Mouse (Mus musculus) 3134 (cell line): ENCODE data around the gene Ccdc78.

Experiments used
- DNase-seq: peaks from one replicate; pipeline ENCODE4 v3.0.0-alpha.2; 2011; ENCODE audit warnings: low spot score; ENCODE audit not compliant: insufficient read length; ENCODE audit errors: extremely low read depth

The Ccdc78 gene

DNA sequence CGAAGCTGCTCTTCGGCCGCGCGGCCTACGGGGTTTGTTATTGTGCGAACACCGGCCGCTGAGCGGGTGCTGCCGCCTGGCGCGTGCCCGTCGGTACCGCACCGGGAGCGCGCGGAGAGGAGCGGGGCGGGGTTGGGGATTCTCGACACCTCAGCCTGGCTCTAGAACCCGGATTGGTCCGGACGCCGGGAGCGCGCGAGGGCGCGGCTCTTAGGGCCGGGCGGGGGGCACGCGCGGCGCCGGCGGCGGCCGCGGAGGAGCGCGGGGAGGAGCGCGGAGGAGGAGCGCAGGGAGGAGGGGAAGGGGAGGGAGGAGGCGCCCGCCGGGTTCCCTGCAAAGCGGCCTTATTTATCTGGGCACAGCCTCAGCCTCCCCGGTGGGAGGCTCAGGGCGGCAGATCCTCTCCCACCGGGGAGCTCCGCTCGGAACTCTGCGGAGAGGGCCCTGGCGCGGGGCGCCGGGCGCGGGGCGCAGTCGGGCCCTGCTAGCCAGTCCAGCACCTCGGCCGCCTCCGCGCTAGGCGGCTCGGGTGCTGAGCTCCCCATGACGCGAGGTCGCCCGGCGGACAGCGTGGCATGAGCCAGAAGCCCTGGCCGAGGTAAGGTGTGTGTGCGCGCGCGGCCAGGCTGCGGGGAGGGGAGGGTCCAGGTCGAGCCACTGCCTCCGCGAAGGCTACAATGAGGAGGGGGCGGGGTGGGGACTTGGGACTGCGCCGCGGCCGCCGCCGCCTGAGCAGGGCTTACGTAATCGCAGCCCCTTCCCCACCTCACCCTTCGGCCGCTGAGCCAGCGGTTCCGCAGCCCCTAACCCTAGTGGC is 22.6 kb downstream of the Ccdc78 start, which contains the start of gene Fbxl16:
Gene Fbxl16 (plus strand): TSS at position 297 of the 817 bp plus-strand sequence.
- no peak for DNase-seq

DNA sequence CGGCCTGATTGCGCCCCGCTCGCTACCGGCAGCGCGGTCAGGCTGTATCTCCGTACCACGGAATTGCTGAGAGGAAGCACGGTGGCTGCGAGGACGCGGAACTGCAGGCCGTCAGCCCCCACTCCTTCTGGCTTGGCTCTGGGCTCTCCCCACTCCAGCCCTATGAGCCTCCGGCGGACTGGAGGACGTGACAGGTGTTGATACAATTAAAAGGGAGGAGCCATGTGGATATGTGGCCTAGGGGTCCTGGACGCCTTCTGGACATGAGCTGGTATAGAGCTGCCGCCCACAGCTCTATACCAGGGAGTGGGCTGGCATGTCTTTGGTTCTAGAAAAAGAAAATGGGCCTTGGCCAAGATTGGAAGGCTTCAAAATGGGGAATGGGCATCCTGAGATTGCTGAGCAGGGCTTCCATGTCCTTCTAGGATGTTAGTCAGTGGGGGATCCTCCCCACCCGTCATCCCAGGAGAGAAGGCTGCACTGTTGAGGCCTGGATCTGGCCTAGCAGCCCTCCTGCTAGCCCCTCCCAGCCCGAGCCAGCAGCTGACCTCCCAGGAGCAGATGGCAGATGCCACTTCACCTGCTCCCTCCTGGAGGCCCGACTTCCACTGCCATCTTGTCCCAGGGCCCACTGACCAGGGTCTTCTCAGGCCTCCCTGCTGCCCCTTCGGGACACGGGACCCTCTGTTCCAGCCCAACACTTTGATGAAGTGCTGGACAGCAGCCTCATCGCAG is 23.4 kb downstream of the Ccdc78 start:
- no peak for DNase-seq

DNA sequence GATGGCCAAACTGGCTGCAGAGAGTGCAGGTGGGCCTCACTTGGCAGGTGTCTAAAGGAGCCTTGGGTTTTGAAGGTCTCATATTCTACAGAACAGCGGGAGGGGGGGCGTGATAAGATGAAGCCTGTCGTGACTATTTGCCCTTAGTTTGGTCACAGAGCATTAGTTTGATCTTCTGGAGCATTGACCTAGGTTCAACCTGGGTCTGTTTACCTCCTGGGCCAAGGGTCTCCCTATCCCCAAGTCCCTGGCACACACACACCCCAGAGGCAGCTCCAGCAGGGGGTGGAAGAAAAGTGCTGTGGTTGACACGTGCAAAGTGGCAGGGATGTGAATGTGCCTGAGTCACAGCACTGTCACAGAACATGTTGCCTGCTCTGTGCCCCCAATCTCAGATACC is 24.5 kb downstream of the Ccdc78 start:
- DNase-seq = no peak

DNA sequence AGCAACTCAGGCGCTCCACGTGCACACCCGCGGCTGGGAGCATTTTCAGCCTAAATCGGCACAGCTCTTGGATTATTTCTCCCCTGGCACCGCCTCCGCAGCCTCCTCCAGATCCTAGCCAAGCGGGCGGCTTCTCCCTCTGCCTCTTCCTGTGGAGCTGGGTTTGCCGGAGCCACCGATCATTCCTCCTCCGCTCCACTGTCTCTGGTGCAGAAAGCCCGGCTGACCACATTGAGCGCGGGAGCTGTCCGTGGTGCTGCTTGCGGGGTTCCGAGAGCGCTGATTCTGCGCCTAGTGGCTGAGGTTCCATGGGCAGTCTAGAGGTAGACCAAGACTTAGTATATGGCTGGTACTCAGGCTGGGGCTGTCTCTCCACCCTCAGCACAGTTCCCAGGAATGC is 27.1 kb downstream of the Ccdc78 start:
- DNase-seq = no peak

DNA sequence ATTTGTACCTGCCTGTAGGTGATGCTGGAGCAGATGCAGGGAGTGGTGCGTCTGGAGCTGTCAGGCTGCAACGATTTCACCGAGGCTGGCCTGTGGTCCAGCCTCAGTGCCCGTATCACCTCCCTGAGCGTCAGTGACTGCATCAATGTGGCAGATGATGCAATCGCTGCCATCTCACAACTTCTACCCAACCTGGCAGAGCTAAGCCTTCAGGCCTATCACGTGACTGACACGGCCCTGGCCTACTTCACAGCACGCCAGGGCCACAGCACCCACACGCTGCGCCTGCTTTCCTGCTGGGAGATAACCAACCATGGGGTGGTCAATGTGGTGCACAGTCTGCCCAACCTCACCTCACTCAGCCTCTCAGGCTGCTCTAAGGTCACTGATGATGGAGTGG is 31.3 kb downstream of the Ccdc78 start:
- no peak for DNase-seq

DNA sequence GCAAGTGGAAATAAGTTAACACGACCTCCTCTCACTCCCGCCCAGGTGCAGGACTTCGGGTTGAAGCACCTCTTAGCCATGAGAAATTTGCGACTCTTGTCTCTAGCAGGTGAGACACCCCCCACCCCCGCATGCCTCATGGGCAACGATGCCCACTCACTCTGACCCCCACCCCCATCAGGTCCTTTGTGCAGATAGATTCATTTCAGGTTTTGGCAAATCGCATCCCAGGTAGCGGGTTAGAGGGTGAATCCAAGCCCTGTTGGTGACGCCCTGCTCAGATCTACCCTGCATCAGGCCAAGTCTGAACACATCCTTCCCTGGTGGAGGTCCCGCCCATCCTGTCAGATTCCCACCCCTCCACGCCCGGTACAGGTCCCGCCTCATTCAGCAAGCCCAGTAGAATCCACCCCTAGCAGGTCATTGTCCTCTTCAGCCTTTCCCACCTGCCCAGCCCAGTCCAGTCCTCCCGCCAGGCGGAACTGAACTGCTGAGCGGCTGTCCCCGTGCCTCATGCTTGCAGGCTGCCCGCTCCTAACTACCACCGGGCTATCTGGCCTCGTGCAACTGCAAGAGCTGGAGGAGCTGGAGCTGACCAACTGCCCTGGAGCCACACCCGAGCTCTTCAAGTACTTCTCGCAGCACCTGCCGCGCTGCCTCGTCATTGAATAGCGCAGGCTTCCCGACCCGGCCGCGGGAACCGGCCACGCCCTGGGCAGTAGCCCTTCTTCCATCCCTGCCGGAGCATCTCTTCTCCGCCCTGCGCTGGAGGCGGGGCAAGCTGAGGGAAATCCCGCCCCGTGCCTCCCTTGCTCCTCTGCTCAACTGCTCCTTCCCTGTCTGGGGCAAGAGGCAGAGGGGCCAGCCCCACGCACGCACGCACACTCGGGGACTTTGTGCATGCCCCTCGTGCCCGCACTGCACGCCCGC is 32.7 kb downstream of the Ccdc78 start:
- DNase-seq = peak; percentile 89

DNA sequence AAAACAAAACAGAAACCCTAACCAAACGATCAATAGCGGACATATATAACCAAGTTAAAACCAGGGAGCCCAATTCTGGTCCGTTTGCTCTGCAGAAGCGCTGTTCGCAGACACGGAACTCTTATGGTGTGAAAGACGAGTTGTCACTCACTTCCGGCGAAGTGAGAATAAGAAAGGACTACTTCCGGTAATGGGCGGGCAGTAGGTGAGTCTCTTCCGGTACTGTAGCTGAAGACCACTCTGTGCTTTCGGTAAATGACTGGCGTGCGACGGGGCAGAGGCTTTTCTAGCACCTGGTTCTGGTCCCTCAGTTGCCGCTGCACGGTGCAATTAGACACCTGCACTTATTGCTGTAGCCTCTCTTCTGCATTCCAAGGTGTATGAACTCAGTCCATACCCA is 37.1 kb downstream of the Ccdc78 start, which contains the start of gene Wdr24:
Gene Wdr24 (plus strand): TSS at position 176 of the 400 bp plus-strand sequence.
- peak; percentile 62 for DNase-seq

DNA sequence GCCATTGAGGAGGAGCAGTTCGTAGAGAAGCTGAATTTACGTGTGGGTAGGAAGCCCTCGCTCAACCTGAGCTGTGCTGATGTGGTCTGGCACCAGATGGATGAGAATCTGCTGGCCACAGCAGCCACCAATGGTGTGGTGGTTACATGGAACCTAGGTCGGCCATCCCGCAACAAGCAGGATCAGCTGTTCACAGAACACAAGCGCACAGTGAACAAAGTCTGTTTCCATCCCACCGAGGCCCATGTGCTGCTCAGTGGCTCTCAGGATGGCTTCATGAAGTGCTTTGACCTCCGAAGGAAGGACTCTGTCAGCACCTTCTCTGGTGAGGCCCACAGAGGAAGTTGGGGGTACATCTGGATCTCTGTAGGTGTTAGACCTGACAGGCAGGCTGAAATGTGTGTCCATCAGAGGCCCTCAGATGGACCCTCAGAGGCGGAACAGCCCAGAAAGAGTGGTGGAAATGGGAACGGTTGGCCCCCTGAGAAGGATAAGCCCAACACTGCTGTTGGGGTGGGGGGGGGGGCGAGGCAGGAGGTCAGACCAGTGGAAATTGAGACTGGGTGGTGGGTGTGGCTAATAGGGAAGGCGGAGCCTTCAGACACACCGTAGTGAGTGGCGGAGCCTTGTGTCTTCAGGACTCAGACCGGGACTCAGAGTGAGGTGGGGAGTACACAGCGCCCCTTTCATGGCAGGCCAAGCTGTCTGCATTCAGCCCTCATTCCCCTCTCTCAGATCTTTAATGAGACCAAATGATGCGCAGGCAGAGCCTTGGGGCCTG is 38.2 kb downstream of the Ccdc78 start:
- no peak for DNase-seq

DNA sequence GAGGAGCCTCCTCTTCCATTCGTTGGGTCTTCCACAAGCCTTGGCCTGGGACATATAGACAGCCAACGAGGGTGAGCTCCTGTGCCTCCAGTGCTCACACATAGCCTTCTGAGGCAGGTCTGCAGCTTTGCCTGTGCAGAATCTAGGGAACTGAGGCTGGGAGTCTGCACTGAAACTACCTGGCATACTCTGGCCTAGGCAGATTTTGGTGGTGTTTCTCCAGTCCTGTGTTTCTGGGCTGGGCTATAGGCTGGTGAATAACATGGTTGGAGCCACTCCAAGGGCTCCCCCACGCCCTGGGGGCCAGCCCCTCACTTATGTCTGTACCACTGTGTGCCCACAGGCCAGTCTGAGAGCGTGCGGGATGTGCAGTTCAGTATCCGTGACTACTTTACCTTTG is 38.9 kb downstream of the Ccdc78 start:
- DNase-seq = no peak

DNA sequence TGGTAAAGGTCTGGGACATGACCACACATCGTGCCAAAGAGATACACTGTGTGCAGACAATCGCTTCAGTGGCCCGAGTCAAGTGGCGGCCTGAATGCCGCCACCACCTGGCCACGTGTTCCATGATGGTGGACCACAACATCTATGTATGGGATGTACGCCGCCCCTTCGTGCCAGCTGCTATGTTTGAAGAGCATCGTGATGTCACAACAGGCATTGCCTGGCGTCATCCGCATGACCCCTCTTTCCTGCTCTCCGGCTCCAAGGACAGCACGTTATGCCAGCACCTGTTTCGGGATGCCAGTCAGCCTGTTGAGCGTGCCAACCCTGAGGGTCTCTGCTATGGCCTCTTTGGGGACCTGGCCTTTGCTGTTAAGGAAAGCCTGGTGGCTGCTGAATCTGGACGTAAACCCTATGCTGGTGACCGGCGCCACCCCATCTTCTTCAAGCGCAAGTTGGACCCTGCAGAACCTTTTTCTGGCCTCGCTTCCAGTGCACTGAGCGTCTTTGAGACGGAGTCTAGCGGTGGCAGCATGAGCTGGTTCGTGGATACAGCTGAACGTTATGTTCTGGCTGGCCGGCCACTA is 39.7 kb downstream of the Ccdc78 start:
- DNase-seq = no peak

DNA sequence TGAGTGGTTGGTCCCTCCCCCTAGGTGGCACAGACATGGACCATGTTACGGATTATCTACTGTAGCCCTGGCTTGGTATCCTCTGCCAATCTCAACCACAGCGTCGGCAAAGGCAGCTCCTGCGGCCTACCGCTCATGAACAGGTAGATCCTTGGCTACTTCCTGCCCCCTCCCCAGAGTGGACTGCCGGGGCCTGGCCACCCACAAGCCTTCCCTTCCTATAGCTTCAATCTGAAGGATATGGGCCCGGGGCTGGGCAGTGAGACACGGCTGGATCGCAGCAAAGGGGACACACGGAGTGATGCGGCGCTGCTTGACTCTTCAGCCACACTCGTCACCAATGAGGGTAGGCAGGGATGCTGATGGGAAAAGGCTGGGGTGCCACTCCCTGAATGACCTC is 40.6 kb downstream of the Ccdc78 start:
- DNase-seq = no peak

DNA sequence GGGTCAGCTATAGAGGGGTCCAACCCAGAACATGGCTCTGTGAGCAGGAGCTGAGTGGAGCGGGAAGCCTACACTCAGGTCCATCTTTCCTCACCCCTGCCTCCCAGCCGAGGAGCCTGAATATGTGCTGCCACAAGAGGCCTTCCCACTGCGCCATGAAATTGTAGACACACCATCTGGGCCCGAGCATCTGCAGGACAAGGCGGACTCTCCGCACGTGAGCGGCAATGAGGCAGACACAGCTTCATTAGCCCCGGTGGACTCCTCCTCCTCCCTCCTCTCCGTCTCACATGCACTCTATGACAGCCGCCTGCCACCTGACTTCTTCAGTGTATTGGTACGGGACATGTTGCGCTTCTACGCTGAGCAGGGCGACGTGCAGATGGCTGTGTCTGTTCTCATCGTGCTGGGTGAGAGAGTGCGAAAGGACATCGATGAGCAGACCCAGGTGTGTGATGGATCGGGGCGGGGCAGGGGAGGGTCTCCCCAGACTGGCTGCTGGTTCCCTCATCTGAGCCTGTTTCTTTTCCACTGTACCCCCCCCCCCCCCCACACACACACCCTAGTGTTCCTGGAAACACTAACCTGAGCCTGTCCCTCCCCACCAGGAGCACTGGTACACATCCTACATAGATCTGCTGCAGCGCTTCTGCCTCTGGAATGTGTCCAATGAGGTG is 41.3 kb downstream of the Ccdc78 start:
- no peak for DNase-seq

DNA sequence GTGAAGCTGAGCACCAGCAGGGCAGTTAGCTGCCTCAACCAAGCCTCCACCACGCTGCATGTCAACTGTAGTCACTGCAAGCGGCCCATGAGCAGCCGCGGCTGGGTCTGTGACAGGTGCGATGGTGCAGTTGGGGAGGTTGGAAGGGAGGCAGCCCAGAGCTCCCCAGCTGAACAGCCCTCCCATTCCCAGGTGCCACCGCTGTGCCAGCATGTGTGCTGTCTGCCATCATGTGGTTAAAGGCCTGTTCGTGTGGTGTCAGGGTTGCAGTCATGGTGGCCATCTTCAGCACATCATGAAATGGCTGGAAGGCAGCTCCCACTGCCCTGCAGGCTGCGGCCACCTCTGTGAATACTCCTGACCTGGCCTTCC is 41.8 kb downstream of the Ccdc78 start:
- no peak for DNase-seq

DNA sequence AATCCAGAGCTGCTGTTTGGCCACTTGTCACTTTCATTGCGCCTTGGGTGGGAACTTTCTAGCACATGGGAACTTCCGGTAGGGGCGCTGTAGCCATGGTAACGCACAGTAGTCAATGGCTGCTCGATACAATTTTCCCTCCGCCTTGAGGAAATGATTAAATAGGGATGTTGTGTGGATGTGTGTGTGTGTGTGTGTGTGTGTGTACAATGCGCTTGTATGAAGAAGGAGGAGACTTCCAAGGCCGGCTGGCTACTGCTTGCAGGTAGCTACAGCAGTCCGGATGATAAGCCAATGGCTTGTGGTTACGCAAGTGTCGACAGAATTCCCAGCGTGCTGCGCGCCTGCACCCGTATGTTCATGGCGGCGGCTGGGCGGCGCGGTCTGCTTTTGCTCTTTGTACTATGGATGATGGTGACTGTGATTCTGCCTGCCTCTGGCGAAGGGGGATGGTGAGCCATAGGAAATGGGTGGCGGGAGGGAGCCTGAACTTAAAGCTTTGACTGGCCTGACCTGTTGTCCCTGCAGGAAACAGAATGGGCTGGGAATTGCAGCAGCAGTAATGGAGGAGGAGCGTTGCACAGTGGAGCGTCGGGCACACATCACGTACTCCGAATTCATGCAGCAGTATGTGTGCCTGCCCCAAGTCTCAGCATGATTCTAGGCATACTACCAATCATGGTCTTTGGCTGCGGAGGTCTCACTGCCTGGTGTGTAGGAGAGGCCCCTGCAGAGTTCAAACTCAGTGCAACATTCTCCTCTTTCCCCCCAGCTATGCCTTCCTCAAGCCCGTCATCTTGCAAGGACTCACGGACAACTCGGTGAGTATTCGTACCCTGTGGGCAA is 42.6 kb downstream of the Ccdc78 start, which contains the start of gene Jmjd8:
Gene Jmjd8 (plus strand): TSS at position 156 of the 846 bp plus-strand sequence.
- peak; percentile 61 for DNase-seq

DNA sequence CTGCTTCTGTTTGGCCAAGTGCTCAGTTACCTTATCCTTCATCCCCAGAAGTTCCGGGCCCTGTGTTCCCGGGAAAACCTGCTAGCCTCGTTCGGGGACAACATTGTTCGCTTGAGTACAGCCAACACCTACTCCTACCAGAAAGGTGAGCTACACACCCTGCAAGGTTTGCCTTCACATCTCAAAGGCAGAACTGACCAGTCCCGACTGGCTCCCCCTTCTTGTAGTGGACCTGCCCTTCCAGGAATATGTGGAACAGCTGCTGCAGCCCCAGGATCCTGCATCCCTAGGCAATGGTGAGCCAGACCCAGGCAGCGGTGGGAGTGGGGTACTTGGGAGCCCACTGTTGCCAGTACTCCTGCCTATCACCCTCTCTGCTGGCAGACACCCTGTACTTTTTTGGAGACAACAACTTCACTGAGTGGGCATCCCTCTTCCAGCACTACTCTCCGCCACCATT is 43.2 kb downstream of the Ccdc78 start:
- no peak for DNase-seq

DNA sequence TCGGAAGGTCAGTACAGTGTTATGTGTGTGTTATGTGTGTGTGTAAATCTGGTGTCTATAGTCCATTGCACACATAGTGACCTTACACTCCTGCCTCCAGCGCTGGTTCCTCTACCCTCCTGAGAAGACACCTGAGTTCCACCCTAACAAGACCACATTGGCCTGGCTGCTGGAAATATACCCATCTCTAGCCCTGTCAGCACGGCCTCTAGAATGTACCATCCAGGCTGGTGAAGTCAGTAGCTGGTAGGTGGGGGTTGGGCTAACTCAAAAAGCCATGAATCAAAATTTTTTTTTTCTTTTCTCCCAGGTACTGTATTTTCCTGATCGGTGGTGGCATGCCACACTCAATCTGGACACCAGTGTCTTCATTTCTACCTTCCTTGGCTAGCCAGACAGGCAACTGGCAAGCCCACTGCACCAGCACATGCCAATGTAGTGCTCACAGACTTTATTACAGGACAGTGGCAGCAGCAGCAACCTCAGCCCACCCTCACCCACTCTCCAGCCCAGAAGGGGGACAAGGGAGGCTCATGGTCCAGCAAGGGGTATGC is 43.9 kb downstream of the Ccdc78 start:
- DNase-seq = no peak

DNA sequence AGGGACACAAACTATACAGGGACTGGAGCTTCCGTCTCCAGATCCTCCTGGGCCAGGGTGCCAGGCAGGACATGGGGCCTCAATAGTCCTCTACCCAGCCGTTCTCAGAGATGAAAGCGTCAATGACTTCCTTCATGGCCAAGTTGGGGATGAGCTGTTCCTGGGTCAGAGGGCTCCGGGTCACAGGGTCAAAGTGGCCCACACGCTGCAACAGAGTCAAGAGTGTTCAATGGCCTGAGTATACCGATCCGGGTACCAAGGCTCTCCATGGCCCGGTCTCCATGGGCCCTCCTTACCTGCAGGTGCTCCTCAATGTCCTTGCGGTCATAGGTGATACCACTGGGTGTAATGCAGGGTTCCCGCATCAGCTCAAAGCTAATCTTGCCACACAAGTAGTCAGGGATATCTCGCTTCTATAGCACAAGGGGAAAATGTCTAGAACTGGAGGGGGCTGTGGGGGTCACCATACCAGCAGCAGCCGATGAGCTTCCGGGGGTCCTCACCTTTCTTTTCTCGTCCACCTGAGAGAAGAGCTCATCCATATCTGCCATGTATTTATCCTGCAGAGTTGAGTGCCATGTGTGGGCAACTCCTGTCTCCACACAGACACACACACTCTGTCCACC is 44.5 kb downstream of the Ccdc78 start:
- DNase-seq = no peak
